Mouse (Mus musculus) central nervous system, embryonic 18 days (tissue): ENCODE data around the gene Npr3. TPM values are rescaled to one million over a fixed set of nuclear protein-coding genes. Genes with fewer than 3 reads are reported as not detected.

ENCODE experiments used
- polyA plus RNA-seq: library from polyadenylated mRNA; depleted of rRNA; stranded (reverse); fragments of >200 nt; gene quantifications from 2 replicates; pipeline ENCODE4 v1.2.3, GENCODE M21; 2012; rRNA removed

Npr3 gene
- polyA plus RNA-seq, result 2.5 and 3.1 TPM in 2 replicates

GRCm38 (mm10) chr15:11906571-11907531 is at the start of gene Npr3:
Gene Npr3 (minus strand): TSS chr15:11907287.

Other genes with a start within 250 kb of the Npr3 start
- 173 and 192 TPM in 2 replicates for gene Sub1, start 89.7 kb upstream of the Npr3 start, polyA plus RNA-seq
- gene Zfr, start 210.5 kb upstream of the Npr3 start, polyA plus RNA-seq, result 102 and 107 TPM in 2 replicates